Mouse (Mus musculus) intestine, embryonic 15.5 days (tissue): ENCODE measurements at regions not wholly inside any gene's neighbourhood (a gene's known extent, or its start where the extent isn't known, plus 50 kb on each side); places are given as distances from the start of the nearest gene placed in this dataset.
"Not testable (repeated sequence)": the region's sequence is repeated elsewhere in the genome, so short reads cannot be mapped to it uniquely, and the experiment has no call there.

Source experiments
- ATAC-seq: fragments of 200-750 bp; cut with Nextera tagmentation; 2 replicates; pipeline ENCODE4 v1.8.0; 2017; ENCODE audit warnings: moderate TSS enrichment, moderate library complexity
- H3K27ac ChIP-seq: fragments of 300-500 bp; sonication (generic); 2 replicates; pipeline ENCODE4 v1.5.1; 2015; ENCODE audit warnings: mild to moderate bottlenecking, inconsistent platforms
- H3K27me3 ChIP-seq: fragments of 300-500 bp; sonication (generic); replicated peaks from 2 replicates; pipeline ENCODE4 v1.6.1; 2015; ENCODE audit warnings: inconsistent platforms
- H3K36me3 ChIP-seq: fragments of 300-500 bp; sonication (generic); 2 replicates; pipeline ENCODE4 v1.6.1; 2015; ENCODE audit warnings: inconsistent platforms
- H3K4me1 ChIP-seq: fragments of 300-500 bp; sonication (generic); replicated peaks from 2 replicates; pipeline ENCODE4 v1.6.1; 2015; ENCODE audit warnings: inconsistent platforms
- H3K4me2 ChIP-seq: fragments of 300-500 bp; sonication (generic); replicated peaks from 2 replicates; pipeline ENCODE4 v1.6.1; 2015; ENCODE audit warnings: mild to moderate bottlenecking, inconsistent platforms
- H3K4me3 ChIP-seq: fragments of 300-500 bp; sonication (generic); replicated peaks from 2 replicates; pipeline ENCODE4 v1.5.1; 2015; ENCODE audit warnings: inconsistent platforms
- H3K9ac ChIP-seq: fragments of 300-500 bp; sonication (generic); 2 replicates; pipeline ENCODE4 v1.6.1; 2015; ENCODE audit warnings: inconsistent platforms
- H3K9me3 ChIP-seq: fragments of 300-500 bp; sonication (generic); 2 replicates; pipeline ENCODE4 v1.6.1; 2016; ENCODE audit warnings: inconsistent platforms
- WGBS: fragments of 180-500 bp; shearing (Covaris S2); methylation state at CpG from one replicate; pipeline ENCODE4 v1.1.7; 2015; 5-methylcytosine and 5-hydroxymethylcytosine counted together

- Histone ChIP-seq H3K27me3 (no peaks in the 10 kb centered on the region), H3K4me1 (no peaks in the 10 kb centered on the region), H3K36me3 (no peaks in the 10 kb centered on the region), H3K27ac (no peak overlapping the region), H3K4me2 (no peak overlapping the region), H3K4me3 (no peak overlapping the region), H3K9ac (no peak overlapping the region), H3K9me3 (no peaks in the 10 kb centered on the region)
- 71% methylated on average over 2 of the region's 2 CpGs for WGBS
- ATAC-seq, result no peak
These were observed 102.4 kb downstream of the Rchy1 start for GRCm38 (mm10) chr5:91860489-91860888.

GRCm38 (mm10) chr5:91852330-91852729 is 110.5 kb downstream of the Rchy1 start:
- H3K27ac ChIP-seq, result no peak overlapping the region
- WGBS, result 83% methylated on average over 4 of the region's 4 CpGs
- no peak overlapping the region for H3K9ac ChIP-seq
- H3K4me1 ChIP-seq, result no peaks in the 10 kb centered on the region
- no peak for ATAC-seq
- no peaks in the 10 kb centered on the region for H3K36me3 ChIP-seq
- H3K9me3 ChIP-seq, result no peaks in the 10 kb centered on the region
- no peaks in the 10 kb centered on the region for H3K27me3 ChIP-seq
- no peak overlapping the region for H3K4me2 ChIP-seq
- H3K4me3 ChIP-seq, result no peak overlapping the region

DNA sequence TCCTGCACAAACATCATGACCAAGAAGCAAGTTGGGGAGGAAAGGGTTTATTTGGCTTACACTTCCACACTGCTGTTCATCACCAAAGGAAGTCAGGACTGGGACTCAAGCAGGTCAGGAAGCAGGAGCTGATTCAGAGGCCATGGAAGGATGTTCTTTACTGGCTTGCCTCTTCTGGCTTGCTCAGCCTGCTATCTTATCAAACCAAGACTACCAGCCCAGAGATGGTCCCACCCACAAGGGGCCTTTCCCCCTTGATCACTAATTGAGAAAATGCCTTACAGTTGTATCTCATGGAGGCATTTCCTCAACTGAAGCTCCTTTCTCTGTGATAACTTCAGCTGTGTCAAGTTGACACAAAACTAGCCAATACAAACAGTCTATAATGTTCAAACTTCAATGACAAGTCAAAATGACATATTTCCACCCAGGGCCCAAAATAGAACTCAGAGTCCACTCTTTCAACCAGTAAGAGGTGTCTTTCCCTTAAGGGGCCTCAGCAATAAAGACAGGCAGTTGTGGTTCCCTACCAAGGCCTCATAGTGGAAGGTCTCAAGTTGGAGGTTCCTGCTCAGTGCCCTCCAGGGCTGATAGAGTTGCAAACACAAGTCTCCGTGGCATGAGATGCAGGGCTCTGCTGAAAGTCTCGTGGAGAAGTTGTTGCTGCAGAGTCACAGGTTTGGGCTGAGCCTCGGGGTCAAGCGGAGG is 111.9 kb downstream of the Rchy1 start:
- not testable (repeated sequence) for H3K27me3 ChIP-seq, H3K36me3 ChIP-seq, ATAC-seq, H3K9ac ChIP-seq, H3K4me1 ChIP-seq, H3K27ac ChIP-seq, H3K9me3 ChIP-seq, H3K4me2 ChIP-seq, H3K4me3 ChIP-seq
- WGBS, result 76% methylated on average over 4 of the region's 4 CpGs

- no peak overlapping the region for H3K4me3 ChIP-seq
- no peak overlapping the region for H3K27ac ChIP-seq
- 87% methylated on average over 5 of the region's 5 CpGs for WGBS
- no peaks in the 10 kb centered on the region for H3K27me3 ChIP-seq
- no peaks in the 10 kb centered on the region for H3K9me3 ChIP-seq
- no peak overlapping the region for H3K4me2 ChIP-seq
- H3K4me1 ChIP-seq, result no peaks in the 10 kb centered on the region
- no peaks in the 10 kb centered on the region for H3K36me3 ChIP-seq
- no peak overlapping the region for H3K9ac ChIP-seq
- no peak for ATAC-seq
These were observed 112.4 kb downstream of the Rchy1 start for GRCm38 (mm10) chr5:91850440-91850839.

- no peak for ATAC-seq
- no peak overlapping the region for H3K9ac ChIP-seq
- H3K4me2 ChIP-seq, result no peak overlapping the region
- no peak overlapping the region for H3K27ac ChIP-seq
- WGBS, result 76% methylated on average over 2 of the region's 2 CpGs
- H3K36me3 ChIP-seq, result no peaks in the 10 kb centered on the region
- no peaks in the 10 kb centered on the region for H3K27me3 ChIP-seq
- no peaks in the 10 kb centered on the region for H3K9me3 ChIP-seq
- no peaks in the 10 kb centered on the region for H3K4me1 ChIP-seq
- H3K4me3 ChIP-seq, result no peak overlapping the region
These were observed 113.3 kb downstream of the Rchy1 start for GRCm38 (mm10) chr5:91849533-91849932.

GRCm38 (mm10) chr5:91849114-91849513 is 113.8 kb downstream of the Rchy1 start:
- H3K4me3 ChIP-seq, result no peak overlapping the region
- no peaks in the 10 kb centered on the region for H3K36me3 ChIP-seq
- H3K4me2 ChIP-seq, result no peak overlapping the region
- H3K27me3 ChIP-seq, result no peaks in the 10 kb centered on the region
- H3K9me3 ChIP-seq, result no peaks in the 10 kb centered on the region
- H3K27ac ChIP-seq, result no peak overlapping the region
- WGBS, result 56% methylated on average over 4 of the region's 4 CpGs
- ATAC-seq, result no peak
- no peak overlapping the region for H3K9ac ChIP-seq
- no peaks in the 10 kb centered on the region for H3K4me1 ChIP-seq

DNA sequence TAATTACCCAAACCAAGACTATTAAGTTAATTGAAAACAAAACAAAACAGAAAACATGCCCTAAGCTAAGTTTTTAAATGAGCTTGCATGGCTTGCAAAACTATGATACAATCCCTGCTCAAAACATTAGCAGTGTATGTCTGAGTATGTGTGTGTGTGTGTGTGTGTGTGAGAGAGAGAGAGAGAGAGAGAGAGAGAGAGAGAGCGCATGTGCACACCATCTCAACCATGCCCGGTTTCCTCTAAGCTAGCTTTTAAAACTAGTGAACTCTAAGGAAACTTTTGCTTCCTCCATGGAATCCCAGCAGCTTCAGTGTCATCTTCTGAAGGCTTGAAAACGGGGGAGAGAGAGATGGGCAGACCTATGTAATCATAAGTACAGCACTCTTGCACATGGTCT is 114.3 kb downstream of the Rchy1 start:
- H3K27me3 ChIP-seq, result no peaks in the 10 kb centered on the region

DNA sequence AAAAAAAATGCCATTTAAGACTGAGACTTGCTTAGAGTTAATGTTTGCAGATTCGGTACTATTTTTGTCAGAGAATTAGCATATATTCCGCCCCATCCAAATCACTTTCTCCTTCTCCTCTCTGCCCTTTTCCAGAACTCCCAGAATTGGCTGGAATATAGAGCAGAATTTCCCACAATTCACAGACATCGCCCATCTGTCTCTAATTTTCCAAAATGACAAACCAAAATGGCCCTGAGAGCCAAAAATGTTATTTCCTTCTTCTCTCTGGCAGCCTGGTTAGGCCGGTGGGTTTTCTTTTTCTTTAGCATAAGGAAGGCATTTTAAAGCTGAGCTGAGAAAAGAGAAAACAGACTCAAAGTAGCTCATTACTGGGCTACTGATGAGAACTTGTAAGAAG is 119.8 kb downstream of the Rchy1 start:
- Histone ChIP-seq H3K27me3 (no peaks in the 10 kb centered on the region), H3K4me3 (no peak overlapping the region), H3K9me3 (no peaks in the 10 kb centered on the region), H3K9ac (no peak overlapping the region), H3K4me1 (no peaks in the 10 kb centered on the region), H3K4me2 (no peak overlapping the region), H3K27ac (no peak overlapping the region), H3K36me3 (no peaks in the 10 kb centered on the region)
- no peak for ATAC-seq
- WGBS, result 85% methylated on average over 4 of the region's 4 CpGs

More for the DNA sequence above, 114.3 kb downstream of the Rchy1 start:
- Histone ChIP-seq H3K9ac (no peak overlapping the region), H3K36me3 (no peaks in the 10 kb centered on the region), H3K27ac (no peak overlapping the region), H3K4me1 (no peaks in the 10 kb centered on the region), H3K4me2 (no peak overlapping the region), H3K4me3 (no peak overlapping the region), H3K9me3 (no peaks in the 10 kb centered on the region)
- 80% methylated on average over 3 of the region's 3 CpGs for WGBS
- no peak for ATAC-seq

DNA sequence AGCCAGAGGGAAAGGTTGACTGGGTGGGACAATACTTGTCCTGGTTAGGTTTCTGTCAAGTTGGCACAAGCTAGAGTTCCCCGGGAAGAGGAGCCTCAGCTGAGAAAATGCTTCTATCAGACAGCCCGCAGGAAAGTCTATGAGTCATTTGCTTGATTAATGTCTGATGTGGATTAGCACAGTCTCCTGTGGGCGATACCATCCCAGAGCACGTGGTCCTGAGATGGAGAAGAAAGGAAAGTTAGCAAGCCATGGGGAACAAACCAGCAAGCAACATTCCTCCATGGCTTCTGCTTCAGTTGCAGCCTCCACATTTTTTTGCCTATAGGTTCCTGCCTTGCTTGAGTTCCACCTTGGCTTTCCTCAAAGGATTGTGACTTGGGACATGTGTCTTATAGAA is 121.8 kb downstream of the Rchy1 start:
- Histone ChIP-seq H3K4me2 (no peak overlapping the region), H3K36me3 (no peaks in the 10 kb centered on the region), H3K9ac (no peak overlapping the region), H3K4me3 (no peak overlapping the region), H3K27me3 (no peaks in the 10 kb centered on the region), H3K4me1 (no peaks in the 10 kb centered on the region), H3K27ac (no peak overlapping the region), H3K9me3 (no peaks in the 10 kb centered on the region)
- WGBS, result 84% methylated on average over 4 of the region's 4 CpGs
- ATAC-seq, result no peak

- no peak for ATAC-seq
- 89% methylated on average over 6 of the region's 6 CpGs for WGBS
These were observed 134.4 kb downstream of the Rchy1 start for GRCm38 (mm10) chr5:91828481-91828880.

DNA sequence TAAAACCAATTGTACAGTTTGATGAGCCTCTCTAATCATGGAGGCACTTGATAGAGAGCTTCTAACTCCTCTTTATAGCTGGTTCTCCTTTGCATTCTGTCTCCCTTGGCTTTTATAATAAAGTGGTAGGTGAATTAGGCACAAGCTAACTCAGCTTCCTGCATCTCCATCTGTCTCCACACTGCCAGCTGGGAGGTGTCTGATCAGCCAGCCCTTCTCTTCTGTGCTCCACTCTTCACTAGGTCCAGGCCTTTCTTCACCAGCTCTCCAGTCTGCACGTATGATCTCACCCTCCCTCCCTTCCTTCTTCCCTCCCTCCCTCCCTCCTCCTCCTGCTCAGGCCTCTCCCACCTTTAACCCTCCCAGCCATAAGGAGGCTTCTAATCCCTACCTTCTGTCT is 136.2 kb downstream of the Rchy1 start:
- 13% methylated on average over 1 of the region's 1 CpGs for WGBS
- no peak overlapping the region for H3K4me3 ChIP-seq

More at GRCm38 (mm10) chr5:91828481-91828880, 134.4 kb downstream of the Rchy1 start:
- Histone ChIP-seq H3K4me3 (no peak overlapping the region), H3K4me1 (no peaks in the 10 kb centered on the region), H3K9me3 (no peaks in the 10 kb centered on the region), H3K27me3 (no peaks in the 10 kb centered on the region), H3K36me3 (no peaks in the 10 kb centered on the region), H3K9ac (no peak overlapping the region), H3K27ac (no peak overlapping the region), H3K4me2 (no peak overlapping the region)

GRCm38 (mm10) chr5:91822844-91823576 is 139.9 kb downstream of the Rchy1 start:
- Histone ChIP-seq H3K36me3 (no peaks in the 10 kb centered on the region), H3K4me1 (no peaks in the 10 kb centered on the region), H3K9ac (no peak overlapping the region), H3K27ac (no peak overlapping the region), H3K27me3 (no peaks in the 10 kb centered on the region), H3K4me2 (no peak overlapping the region), H3K9me3 (no peaks in the 10 kb centered on the region), H3K4me3 (no peak overlapping the region)
- no peak for ATAC-seq
- WGBS, result 32% methylated on average over 9 of the region's 9 CpGs

More for the DNA sequence above, 136.2 kb downstream of the Rchy1 start:
- no peak overlapping the region for H3K9ac ChIP-seq
- H3K27me3 ChIP-seq, result no peaks in the 10 kb centered on the region
- no peak overlapping the region for H3K4me2 ChIP-seq
- H3K36me3 ChIP-seq, result no peaks in the 10 kb centered on the region
- H3K4me1 ChIP-seq, result no peaks in the 10 kb centered on the region
- H3K27ac ChIP-seq, result no peak overlapping the region
- H3K9me3 ChIP-seq, result no peaks in the 10 kb centered on the region
- ATAC-seq, result no peak

DNA sequence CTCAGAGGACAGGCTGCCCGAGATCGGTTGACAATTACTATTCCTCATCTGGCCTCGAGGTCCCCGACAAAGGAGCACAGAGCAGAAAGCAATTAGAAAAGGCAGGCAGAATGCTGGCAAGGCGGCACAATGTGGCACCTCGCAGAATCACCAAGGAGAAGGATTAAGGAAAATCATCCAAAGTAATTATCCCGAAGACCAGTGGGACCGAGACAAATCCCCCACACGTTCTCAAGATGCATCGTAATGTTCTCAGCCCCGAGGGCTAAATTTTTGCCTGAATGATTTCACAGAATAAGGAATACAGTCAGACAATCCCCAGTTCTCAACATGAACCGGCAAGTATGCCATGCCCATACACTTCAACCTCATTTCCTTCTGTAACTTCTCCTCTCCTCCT is 144.1 kb downstream of the Rchy1 start:
- no peaks in the 10 kb centered on the region for H3K4me1 ChIP-seq
- no peaks in the 10 kb centered on the region for H3K36me3 ChIP-seq
- no peak for ATAC-seq
- WGBS, result 79% methylated on average over 12 of the region's 12 CpGs
- H3K4me2 ChIP-seq, result no peak overlapping the region
- H3K9ac ChIP-seq, result no peak overlapping the region
- no peaks in the 10 kb centered on the region for H3K9me3 ChIP-seq
- H3K27me3 ChIP-seq, result no peaks in the 10 kb centered on the region
- no peak overlapping the region for H3K4me3 ChIP-seq
- H3K27ac ChIP-seq, result no peak overlapping the region
